Mouse (Mus musculus): ENCODE results near the gene Slc28a1.

- TF ChIP-seq CTCF (IDR thresholded peaks at IDR 0.05; ENCODE audit: insufficient read depth, low read length), result no peak
- TF ChIP-seq POLR2A (IDR thresholded peaks at IDR 0.05; ENCODE audit: borderline replicate concordance, extremely low read depth, low read depth, low read length), result no peak
These were observed 2.9 kb upstream of the Slc28a1 start for GRCm38 (mm10) chr7:81111729-81112128.
